Mouse (Mus musculus) small intestine, adult 2 months (tissue): ENCODE data around the gene Lin37.

Experiments
- CTCF ChIP-seq: fragments of 200-500 bp; IDR thresholded peaks from 2 replicates; pipeline ENCODE4 v1.5.1; 2012; ENCODE audit warnings: low read depth, mild to moderate bottlenecking, control low read depth, inconsistent platforms, low read length, moderate library complexity, mixed read lengths; ENCODE audit not compliant: insufficient replicate concordance, insufficient read length; ENCODE audit errors: extremely low read depth
- POLR2A ChIP-seq: fragments of 200-500 bp; IDR thresholded peaks from 2 replicates; pipeline ENCODE4 v1.6.1; 2012; ENCODE audit warnings: low read depth, mild to moderate bottlenecking, control low read depth, inconsistent platforms, low read length, moderate library complexity

- TF ChIP-seq CTCF = no peak
- no peak for TF ChIP-seq POLR2A
Observed at GRCm38 (mm10) chr7:30518325-30518724, 41.3 kb downstream of the Lin37 start.
